Mouse (Mus musculus): ENCODE measurements at regions not wholly inside any gene's neighbourhood (a gene's known extent, or its start where the extent isn't known, plus 50 kb on each side); places are given as distances from the start of the nearest gene placed in this dataset.
A peak's percentile ranks its signal among the peaks of the same experiment; 100 is the strongest.

GRCm38 (mm10) chrX:7444583-7444982 is 69.0 kb upstream of the Usp27x start:
- H3K4me3 ChIP-seq (ENCODE audit: insufficient read depth, poor library complexity, severe bottlenecking): no peak overlapping the region

GRCm38 (mm10) chrX:7443996-7444421 is 68.4 kb upstream of the Usp27x start:
- TF ChIP-seq MYOD1 (IDR thresholded peaks at IDR 0.05; ENCODE audit: control insufficient read depth, insufficient read length, low read depth): no peak
- no peak for TF ChIP-seq CTCF (IDR thresholded peaks at IDR 0.05; ENCODE audit: control insufficient read depth, insufficient read depth, insufficient read length)
- no peak for TF ChIP-seq USF1 (IDR thresholded peaks at IDR 0.05; ENCODE audit: low read depth)
- no peak for TF ChIP-seq MYOG (IDR thresholded peaks at IDR 0.05; ENCODE audit: control insufficient read depth, extremely low read depth, insufficient read length)
- TF ChIP-seq FOSL1 (IDR thresholded peaks at IDR 0.05; ENCODE audit: insufficient read depth, low read length, poor library complexity, severe bottlenecking): no peak
- no peak for TF ChIP-seq MAX (IDR thresholded peaks at IDR 0.05)
- no peak for TF ChIP-seq CEBPB (IDR thresholded peaks at IDR 0.05; ENCODE audit: low read depth)
- H3K4me3 ChIP-seq (ENCODE audit: insufficient read depth, poor library complexity, severe bottlenecking): no peak overlapping the region
- no peaks in the 10 kb centered on the region for H3K27me3 ChIP-seq (ENCODE audit: control insufficient read depth, insufficient read depth, insufficient read length)
- H3ac ChIP-seq (ENCODE audit: control insufficient read depth, insufficient read length, low read depth): no peak overlapping the region
- no peaks in the 10 kb centered on the region for H3K36me3 ChIP-seq (ENCODE audit: control insufficient read depth, insufficient read depth)
- no peaks in the 10 kb centered on the region for H3K79me3 ChIP-seq (ENCODE audit: low read depth)
- H3K79me2 ChIP-seq (ENCODE audit: control insufficient read depth, insufficient read depth): no peaks in the 10 kb centered on the region

More at GRCm38 (mm10) chrX:7444583-7444982, 69.0 kb upstream of the Usp27x start:
- no peak for TF ChIP-seq MYOG (IDR thresholded peaks at IDR 0.05; ENCODE audit: control insufficient read depth, extremely low read depth, insufficient read length)
- TF ChIP-seq FOSL1 (IDR thresholded peaks at IDR 0.05; ENCODE audit: insufficient read depth, low read length, poor library complexity, severe bottlenecking): no peak
- no peak for TF ChIP-seq MAX (IDR thresholded peaks at IDR 0.05)
- TF ChIP-seq CTCF (IDR thresholded peaks at IDR 0.05; ENCODE audit: control insufficient read depth, insufficient read depth, insufficient read length): no peak
- TF ChIP-seq MYOD1 (IDR thresholded peaks at IDR 0.05; ENCODE audit: control insufficient read depth, insufficient read length, low read depth): no peak
- no peak for TF ChIP-seq CEBPB (IDR thresholded peaks at IDR 0.05; ENCODE audit: low read depth)
- TF ChIP-seq USF1 (IDR thresholded peaks at IDR 0.05; ENCODE audit: low read depth): no peak
- H3K27me3 ChIP-seq (ENCODE audit: control insufficient read depth, insufficient read depth, insufficient read length): no peaks in the 10 kb centered on the region
- H3ac ChIP-seq (ENCODE audit: control insufficient read depth, insufficient read length, low read depth): no peak overlapping the region
- H3K79me3 ChIP-seq (ENCODE audit: low read depth): no peaks in the 10 kb centered on the region
- no peaks in the 10 kb centered on the region for H3K36me3 ChIP-seq (ENCODE audit: control insufficient read depth, insufficient read depth)
- H3K79me2 ChIP-seq (ENCODE audit: control insufficient read depth, insufficient read depth): no peaks in the 10 kb centered on the region

GRCm38 (mm10) chrX:7435375-7436042 is 59.9 kb upstream of the Usp27x start:
- no peak for TF ChIP-seq USF1 (IDR thresholded peaks at IDR 0.05; ENCODE audit: low read depth)
- no peak for TF ChIP-seq FOSL1 (IDR thresholded peaks at IDR 0.05; ENCODE audit: insufficient read depth, low read length, poor library complexity, severe bottlenecking)
- no peak for TF ChIP-seq MYOD1 (IDR thresholded peaks at IDR 0.05; ENCODE audit: control insufficient read depth, insufficient read length, low read depth)
- TF ChIP-seq CEBPB (IDR thresholded peaks at IDR 0.05; ENCODE audit: low read depth): no peak
- no peak for TF ChIP-seq CTCF (IDR thresholded peaks at IDR 0.05; ENCODE audit: control insufficient read depth, insufficient read depth, insufficient read length)
- no peak for TF ChIP-seq MAX (IDR thresholded peaks at IDR 0.05)
- TF ChIP-seq MYOG (IDR thresholded peaks at IDR 0.05; ENCODE audit: control insufficient read depth, extremely low read depth, insufficient read length): no peak
- no peak overlapping the region for H3K4me3 ChIP-seq (ENCODE audit: insufficient read depth, poor library complexity, severe bottlenecking)

GRCm38 (mm10) chrX:7434268-7434667 is 58.6 kb upstream of the Usp27x start:
- Histone ChIP-seq H3ac (ENCODE audit: control insufficient read depth, insufficient read length, low read depth) (no peak overlapping the region), H3K27me3 (ENCODE audit: control insufficient read depth, insufficient read depth, insufficient read length) (no peaks in the 10 kb centered on the region), H3K36me3 (ENCODE audit: control insufficient read depth, insufficient read depth) (no peaks in the 10 kb centered on the region), H3K79me3 (ENCODE audit: low read depth) (no peaks in the 10 kb centered on the region), H3K79me2 (ENCODE audit: control insufficient read depth, insufficient read depth) (no peaks in the 10 kb centered on the region), H3K4me3 (ENCODE audit: insufficient read depth, poor library complexity, severe bottlenecking) (no peak overlapping the region)
- peak; percentile 97 for TF ChIP-seq CEBPB (IDR thresholded peaks at IDR 0.05; ENCODE audit: low read depth)
- TF ChIP-seq USF1 (IDR thresholded peaks at IDR 0.05; ENCODE audit: low read depth): no peak
- TF ChIP-seq CTCF (IDR thresholded peaks at IDR 0.05; ENCODE audit: control insufficient read depth, insufficient read depth, insufficient read length): no peak

More at GRCm38 (mm10) chrX:7435375-7436042, 59.9 kb upstream of the Usp27x start:
- H3K27me3 ChIP-seq (ENCODE audit: control insufficient read depth, insufficient read depth, insufficient read length): no peaks in the 10 kb centered on the region
- no peaks in the 10 kb centered on the region for H3K79me2 ChIP-seq (ENCODE audit: control insufficient read depth, insufficient read depth)
- no peaks in the 10 kb centered on the region for H3K79me3 ChIP-seq (ENCODE audit: low read depth)
- no peaks in the 10 kb centered on the region for H3K36me3 ChIP-seq (ENCODE audit: control insufficient read depth, insufficient read depth)
- no peak overlapping the region for H3ac ChIP-seq (ENCODE audit: control insufficient read depth, insufficient read length, low read depth)

GRCm38 (mm10) chrX:7430456-7430855 is 54.8 kb upstream of the Usp27x start:
- no peaks in the 10 kb centered on the region for H3K79me3 ChIP-seq (ENCODE audit: low read depth)
- no peaks in the 10 kb centered on the region for H3K79me2 ChIP-seq (ENCODE audit: control insufficient read depth, insufficient read depth)
- H3ac ChIP-seq (ENCODE audit: control insufficient read depth, insufficient read length, low read depth): no peak overlapping the region
- H3K36me3 ChIP-seq (ENCODE audit: control insufficient read depth, insufficient read depth): no peaks in the 10 kb centered on the region
- H3K27me3 ChIP-seq (ENCODE audit: control insufficient read depth, insufficient read depth, insufficient read length): no peaks in the 10 kb centered on the region
- TF ChIP-seq MAX (IDR thresholded peaks at IDR 0.05) (no peak), FOSL1 (IDR thresholded peaks at IDR 0.05; ENCODE audit: insufficient read depth, low read length, poor library complexity, severe bottlenecking) (no peak), MYOG (IDR thresholded peaks at IDR 0.05; ENCODE audit: control insufficient read depth, extremely low read depth, insufficient read length) (no peak), CEBPB (IDR thresholded peaks at IDR 0.05; ENCODE audit: low read depth) (no peak), CTCF (IDR thresholded peaks at IDR 0.05; ENCODE audit: control insufficient read depth, insufficient read depth, insufficient read length) (no peak), USF1 (IDR thresholded peaks at IDR 0.05; ENCODE audit: low read depth) (no peak), MYOD1 (IDR thresholded peaks at IDR 0.05; ENCODE audit: control insufficient read depth, insufficient read length, low read depth) (no peak)
- H3K4me3 ChIP-seq (ENCODE audit: insufficient read depth, poor library complexity, severe bottlenecking): no peak overlapping the region

- no peaks in the 10 kb centered on the region for H3K36me3 ChIP-seq (ENCODE audit: control insufficient read depth, insufficient read depth)
- TF ChIP-seq CEBPB (IDR thresholded peaks at IDR 0.05; ENCODE audit: low read depth): peak; percentile 50
- TF ChIP-seq MYOD1 (IDR thresholded peaks at IDR 0.05; ENCODE audit: control insufficient read depth, insufficient read length, low read depth): no peak
- TF ChIP-seq USF1 (IDR thresholded peaks at IDR 0.05; ENCODE audit: low read depth): peak; percentile 88
- TF ChIP-seq MAX (IDR thresholded peaks at IDR 0.05): peak; percentile 96
- TF ChIP-seq FOSL1 (IDR thresholded peaks at IDR 0.05; ENCODE audit: insufficient read depth, low read length, poor library complexity, severe bottlenecking): no peak
- no peak for TF ChIP-seq CTCF (IDR thresholded peaks at IDR 0.05; ENCODE audit: control insufficient read depth, insufficient read depth, insufficient read length)
- no peak for TF ChIP-seq MYOG (IDR thresholded peaks at IDR 0.05; ENCODE audit: control insufficient read depth, extremely low read depth, insufficient read length)
Observed at GRCm38 (mm10) chrX:7429524-7429865, 53.9 kb upstream of the Usp27x start.

More at GRCm38 (mm10) chrX:7429524-7429865, 53.9 kb upstream of the Usp27x start:
- H3ac ChIP-seq (ENCODE audit: control insufficient read depth, insufficient read length, low read depth): no peak overlapping the region
- no peaks in the 10 kb centered on the region for H3K79me2 ChIP-seq (ENCODE audit: control insufficient read depth, insufficient read depth)
- H3K79me3 ChIP-seq (ENCODE audit: low read depth): no peaks in the 10 kb centered on the region
- H3K27me3 ChIP-seq (ENCODE audit: control insufficient read depth, insufficient read depth, insufficient read length): no peaks in the 10 kb centered on the region
- no peak overlapping the region for H3K4me3 ChIP-seq (ENCODE audit: insufficient read depth, poor library complexity, severe bottlenecking)

All from C2C12 (cell line).